Mouse (Mus musculus): ENCODE measurements around the gene Pik3ca. TPM values are rescaled to one million over a fixed set of nuclear protein-coding genes. Genes with fewer than 3 reads are reported as not detected.

The Pik3ca gene
- polyA plus RNA-seq, 1 experiment, result 11.7 TPM

DNA sequence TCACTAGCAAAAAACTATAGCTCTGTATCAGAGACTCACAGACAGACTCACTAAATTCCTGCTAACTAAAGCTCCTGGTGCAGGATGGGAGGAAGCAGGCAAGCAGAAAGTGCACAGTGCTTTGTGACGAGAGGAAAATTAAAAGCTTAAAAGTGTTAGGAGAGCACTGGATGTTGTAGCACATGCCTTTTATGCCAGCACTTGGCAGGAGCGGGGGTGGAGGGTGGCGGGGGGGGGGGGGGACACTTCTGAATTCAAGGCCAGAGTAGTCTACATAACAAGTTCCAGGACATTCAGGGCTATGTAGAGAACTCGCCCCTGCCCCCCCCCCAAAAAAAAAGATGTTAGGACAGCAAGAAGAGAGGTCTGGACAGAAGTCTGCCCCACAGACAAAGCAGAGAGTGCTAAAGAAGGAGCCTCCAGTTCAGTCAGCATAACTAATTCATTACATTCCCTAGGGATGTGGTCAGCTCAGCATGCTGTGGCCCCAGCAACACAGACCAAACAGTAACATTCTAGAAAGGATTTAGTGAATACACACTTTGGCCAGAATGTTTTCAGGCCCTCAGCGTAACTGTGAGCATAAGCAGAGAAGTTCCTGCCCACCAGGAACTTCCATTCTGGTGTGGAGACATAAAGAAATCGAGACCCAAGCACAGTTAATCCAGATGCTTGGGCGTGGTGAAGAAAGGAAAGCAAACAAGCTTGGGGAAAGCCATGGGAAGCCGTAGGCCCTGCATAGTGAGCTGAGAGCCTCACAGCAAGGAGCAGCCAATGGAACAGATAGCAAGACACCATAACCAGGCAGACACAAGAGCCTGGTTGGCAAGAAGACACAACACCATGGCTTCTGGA is 98.6 kb downstream of the Pik3ca start:
- Histone ChIP-seq H3K4me2 (ENCODE audit: low read depth) (peak overlapping the region; percentile 44), H3ac (ENCODE audit: control insufficient read depth, insufficient read length) (no peak overlapping the region), H3K79me2 (ENCODE audit: control insufficient read depth, insufficient read depth) (no peaks in the 10 kb centered on the region), H3K36me3 (ENCODE audit: control insufficient read depth, insufficient read depth) (no peaks in the 10 kb centered on the region), H3K4me3 (no peak overlapping the region), H3K27me3 (ENCODE audit: control insufficient read depth, insufficient read depth, insufficient read length) (no peaks in the 10 kb centered on the region)
- TF ChIP-seq MAX (IDR thresholded peaks at IDR 0.05; ENCODE audit: low read depth), result no peak
- no peak for TF ChIP-seq SRF (IDR thresholded peaks at IDR 0.05; ENCODE audit: control insufficient read depth, insufficient read length, low read depth)
- no peak for TF ChIP-seq TCF3 (IDR thresholded peaks at IDR 0.05; ENCODE audit: insufficient read length, low read depth)
- no peak for TF ChIP-seq POLR2AphosphoS2 (IDR thresholded peaks at IDR 0.05; ENCODE audit: insufficient read length, low read depth)
- TF ChIP-seq REST (IDR thresholded peaks at IDR 0.05; ENCODE audit: insufficient read depth, insufficient read length), result no peak
- TF ChIP-seq MYOG (IDR thresholded peaks at IDR 0.05; ENCODE audit: control insufficient read depth in 1 of 3, insufficient read depth in 1 of 3, insufficient read length in 2 of 3, low read depth in 2 of 3), result no peak
- no peak for TF ChIP-seq TCF12 (IDR thresholded peaks at IDR 0.05; ENCODE audit: insufficient read depth, poor library complexity, severe bottlenecking)
- TF ChIP-seq CEBPB (IDR thresholded peaks at IDR 0.05; ENCODE audit: insufficient read depth, poor library complexity, severe bottlenecking), result no peak
- no peak for TF ChIP-seq POLR2A (IDR thresholded peaks at IDR 0.05; ENCODE audit: insufficient read length, low read depth)
- no peak for TF ChIP-seq MYOD1 (IDR thresholded peaks at IDR 0.05; ENCODE audit: control insufficient read depth in 1 of 3, insufficient read length in 2 of 3, low read depth in 2 of 3)
- TF ChIP-seq E2F4 (IDR thresholded peaks at IDR 0.05; ENCODE audit: insufficient read depth), result no peak
- no peak for TF ChIP-seq USF1 (IDR thresholded peaks at IDR 0.05; ENCODE audit: low read depth)

DNA sequence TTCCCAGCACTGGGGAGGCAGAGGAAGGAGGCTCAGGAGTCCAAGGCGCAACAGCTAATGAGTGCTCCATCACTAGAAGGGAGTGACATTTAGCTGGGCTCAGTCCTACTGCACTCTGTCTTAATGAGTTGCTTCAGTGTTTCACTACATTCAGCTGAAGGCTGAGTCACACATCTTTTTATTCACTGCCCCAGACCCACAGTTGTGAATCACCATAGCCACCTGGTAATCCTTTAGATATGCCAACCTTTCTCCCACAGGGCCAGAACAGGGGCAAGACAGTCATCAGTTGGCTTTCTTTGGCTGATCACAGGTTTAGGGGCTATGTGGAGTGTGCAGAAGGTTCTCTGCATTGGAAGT is 99.2 kb downstream of the Pik3ca start:
- peak in 1 of 3 experiments; percentile 50 for TF ChIP-seq MYOD1 (IDR thresholded peaks at IDR 0.05; ENCODE audit: control insufficient read depth in 1 of 3, insufficient read length in 2 of 3, low read depth in 2 of 3)
- TF ChIP-seq CEBPB (IDR thresholded peaks at IDR 0.05; ENCODE audit: insufficient read depth, poor library complexity, severe bottlenecking), result peak; percentile 76
- TF ChIP-seq POLR2A (IDR thresholded peaks at IDR 0.05; ENCODE audit: insufficient read length, low read depth), result no peak
- TF ChIP-seq E2F4 (IDR thresholded peaks at IDR 0.05; ENCODE audit: insufficient read depth), result no peak
- no peak for TF ChIP-seq REST (IDR thresholded peaks at IDR 0.05; ENCODE audit: insufficient read depth, insufficient read length)
- no peak for TF ChIP-seq TCF12 (IDR thresholded peaks at IDR 0.05; ENCODE audit: insufficient read depth, poor library complexity, severe bottlenecking)
- no peak for TF ChIP-seq USF1 (IDR thresholded peaks at IDR 0.05; ENCODE audit: low read depth)
- TF ChIP-seq SRF (IDR thresholded peaks at IDR 0.05; ENCODE audit: control insufficient read depth, insufficient read length, low read depth), result no peak
- TF ChIP-seq MAX (IDR thresholded peaks at IDR 0.05; ENCODE audit: low read depth), result no peak
- TF ChIP-seq POLR2AphosphoS2 (IDR thresholded peaks at IDR 0.05; ENCODE audit: insufficient read length, low read depth), result no peak
- no peak for TF ChIP-seq TCF3 (IDR thresholded peaks at IDR 0.05; ENCODE audit: insufficient read length, low read depth)
- TF ChIP-seq MYOG (IDR thresholded peaks at IDR 0.05; ENCODE audit: control insufficient read depth in 1 of 3, insufficient read depth in 1 of 3, insufficient read length in 2 of 3, low read depth in 2 of 3), result no peak
- Histone ChIP-seq H3K79me2 (ENCODE audit: control insufficient read depth, insufficient read depth) (no peaks in the 10 kb centered on the region), H3K4me3 (no peak overlapping the region), H3K4me2 (ENCODE audit: low read depth) (peak overlapping the region; percentile 44), H3K36me3 (ENCODE audit: control insufficient read depth, insufficient read depth) (no peaks in the 10 kb centered on the region), H3ac (ENCODE audit: control insufficient read depth, insufficient read length) (no peak overlapping the region), H3K27me3 (ENCODE audit: control insufficient read depth, insufficient read depth, insufficient read length) (no peaks in the 10 kb centered on the region)

DNA sequence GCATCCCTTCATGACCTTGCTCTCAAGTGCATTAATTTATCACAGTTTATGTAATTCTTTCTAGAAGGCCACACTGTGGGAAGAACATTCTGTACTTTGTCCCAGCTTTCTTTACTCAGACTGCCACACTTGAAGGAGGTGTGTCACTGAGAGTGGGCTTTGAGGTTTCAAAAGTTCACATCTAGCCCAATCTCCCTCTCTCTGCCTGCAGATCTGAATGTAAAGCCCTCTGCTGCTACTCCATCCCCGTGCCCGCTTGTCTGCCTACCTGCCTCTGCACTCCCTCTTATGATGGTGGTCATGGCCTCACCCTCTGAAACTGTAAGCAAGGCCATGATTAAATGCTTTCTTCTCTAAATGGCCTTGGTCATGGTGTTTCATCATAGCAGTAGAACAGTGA is 102.9 kb downstream of the Pik3ca start:
- Histone ChIP-seq H3K27me3 (ENCODE audit: control insufficient read depth, insufficient read depth, insufficient read length) (no peaks in the 10 kb centered on the region), H3K4me2 (ENCODE audit: low read depth) (no peak overlapping the region), H3K4me3 (no peak overlapping the region), H3K36me3 (ENCODE audit: control insufficient read depth, insufficient read depth) (no peaks in the 10 kb centered on the region), H3ac (ENCODE audit: control insufficient read depth, insufficient read length) (no peak overlapping the region), H3K79me2 (ENCODE audit: control insufficient read depth, insufficient read depth) (no peaks in the 10 kb centered on the region)
- TF ChIP-seq SRF (IDR thresholded peaks at IDR 0.05; ENCODE audit: control insufficient read depth, insufficient read length, low read depth) (no peak), E2F4 (IDR thresholded peaks at IDR 0.05; ENCODE audit: insufficient read depth) (no peak), POLR2AphosphoS2 (IDR thresholded peaks at IDR 0.05; ENCODE audit: insufficient read length, low read depth) (no peak), MAX (IDR thresholded peaks at IDR 0.05; ENCODE audit: low read depth) (no peak), MYOD1 (IDR thresholded peaks at IDR 0.05; ENCODE audit: control insufficient read depth in 1 of 3, insufficient read length in 2 of 3, low read depth in 2 of 3) (no peak), TCF12 (IDR thresholded peaks at IDR 0.05; ENCODE audit: insufficient read depth, poor library complexity, severe bottlenecking) (no peak), CEBPB (IDR thresholded peaks at IDR 0.05; ENCODE audit: insufficient read depth, poor library complexity, severe bottlenecking) (no peak), MYOG (IDR thresholded peaks at IDR 0.05; ENCODE audit: control insufficient read depth in 1 of 3, insufficient read depth in 1 of 3, insufficient read length in 2 of 3, low read depth in 2 of 3) (no peak), REST (IDR thresholded peaks at IDR 0.05; ENCODE audit: insufficient read depth, insufficient read length) (no peak)

DNA sequence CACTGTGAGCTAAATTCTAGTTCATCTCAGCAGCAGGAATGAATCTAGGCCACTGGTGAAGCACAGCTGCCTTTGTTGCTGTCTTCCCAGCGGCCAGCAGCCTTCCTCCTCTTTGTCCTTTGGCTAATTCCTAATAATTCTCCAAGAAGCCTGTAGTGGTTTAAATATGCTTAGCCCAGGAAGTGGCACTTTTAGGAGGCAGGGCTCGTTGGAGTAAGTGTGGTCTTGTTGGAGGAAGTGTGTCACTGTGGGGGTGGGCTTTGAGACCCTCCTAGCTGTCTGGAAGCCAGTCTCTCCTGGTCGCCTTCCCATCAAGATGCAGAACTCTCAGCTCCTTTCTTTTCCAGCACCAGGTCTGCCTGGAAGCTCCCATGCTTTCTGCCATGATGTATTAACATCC is 108.4 kb downstream of the Pik3ca start:
- H3K4me2 ChIP-seq (ENCODE audit: low read depth), result peak overlapping the region; percentile 69

More for the DNA sequence above, 108.4 kb downstream of the Pik3ca start:
- H3K4me3 ChIP-seq, result no peak overlapping the region
- H3K79me2 ChIP-seq (ENCODE audit: control insufficient read depth, insufficient read depth), result no peaks in the 10 kb centered on the region
- no peak for TF ChIP-seq E2F4 (IDR thresholded peaks at IDR 0.05; ENCODE audit: insufficient read depth)
- TF ChIP-seq TCF12 (IDR thresholded peaks at IDR 0.05; ENCODE audit: insufficient read depth, poor library complexity, severe bottlenecking), result no peak
- TF ChIP-seq POLR2AphosphoS2 (IDR thresholded peaks at IDR 0.05; ENCODE audit: insufficient read length, low read depth), result no peak
- TF ChIP-seq SRF (IDR thresholded peaks at IDR 0.05; ENCODE audit: control insufficient read depth, insufficient read length, low read depth), result no peak
- TF ChIP-seq MYOG (IDR thresholded peaks at IDR 0.05; ENCODE audit: control insufficient read depth in 1 of 3, insufficient read depth in 1 of 3, insufficient read length in 2 of 3, low read depth in 2 of 3), result no peak
- TF ChIP-seq MAX (IDR thresholded peaks at IDR 0.05; ENCODE audit: low read depth), result no peak
- TF ChIP-seq MYOD1 (IDR thresholded peaks at IDR 0.05; ENCODE audit: control insufficient read depth in 1 of 3, insufficient read length in 2 of 3, low read depth in 2 of 3), result no peak
- no peak for TF ChIP-seq USF1 (IDR thresholded peaks at IDR 0.05; ENCODE audit: low read depth)
- TF ChIP-seq REST (IDR thresholded peaks at IDR 0.05; ENCODE audit: insufficient read depth, insufficient read length), result no peak
- no peak for TF ChIP-seq TCF3 (IDR thresholded peaks at IDR 0.05; ENCODE audit: insufficient read length, low read depth)
- H3K27me3 ChIP-seq (ENCODE audit: control insufficient read depth, insufficient read depth, insufficient read length), result no peaks in the 10 kb centered on the region
- H3K36me3 ChIP-seq (ENCODE audit: control insufficient read depth, insufficient read depth), result no peaks in the 10 kb centered on the region
- no peak overlapping the region for H3ac ChIP-seq (ENCODE audit: control insufficient read depth, insufficient read length)
